Mouse (Mus musculus) heart, postnatal 36 days (tissue): ENCODE measurements around the gene Sept3. TPM values are rescaled to one million over a fixed set of nuclear protein-coding genes. Genes with fewer than 3 reads are reported as not detected.
"Not testable (repeated sequence)": the region's sequence is repeated elsewhere in the genome, so short reads cannot be mapped to it uniquely, and the experiment has no call there.

ENCODE experiments used
- DNase-seq, 2 experiments: peaks; one replicate each; pipeline ENCODE4 v3.0.0; 2021 to 2022
- intact Hi-C: fragments of 180-260 bp; cut with DNase I; formaldehyde crosslinking; loops from one replicate; pipeline ENCODE4 v1.15.1; 2025
- total RNA-seq, 2 experiments: library from RNA; stranded (reverse); gene quantifications; 2 replicates each; pipeline ENCODE4 v1.2.3; 2021

The Sept3 gene
- total RNA-seq = under 1 TPM; 0.35 to 0.36 TPM

- no peak for DNase-seq
- intact Hi-C loops = no loop called here
These were observed at the start of gene Sept3 for GRCm38 (mm10) chr15:82274593-82274926. TSS of gene Sept3 (plus strand) at chr15:82274893.

- intact Hi-C loops = no loop called here
- no peak for DNase-seq
These were observed 48.9 kb upstream of the Sept3 start for GRCm38 (mm10) chr15:82225769-82226168.

GRCm38 (mm10) chr15:82229542-82230045 lies 45.1 kb upstream of the Sept3 start:
- intact Hi-C loops = loop anchor here (5.0 to 10.0 kb wide), 2 partner anchors 47 to 275 kb away; no protein-coding TSS in a partner anchor
- no peak for DNase-seq

DNA sequence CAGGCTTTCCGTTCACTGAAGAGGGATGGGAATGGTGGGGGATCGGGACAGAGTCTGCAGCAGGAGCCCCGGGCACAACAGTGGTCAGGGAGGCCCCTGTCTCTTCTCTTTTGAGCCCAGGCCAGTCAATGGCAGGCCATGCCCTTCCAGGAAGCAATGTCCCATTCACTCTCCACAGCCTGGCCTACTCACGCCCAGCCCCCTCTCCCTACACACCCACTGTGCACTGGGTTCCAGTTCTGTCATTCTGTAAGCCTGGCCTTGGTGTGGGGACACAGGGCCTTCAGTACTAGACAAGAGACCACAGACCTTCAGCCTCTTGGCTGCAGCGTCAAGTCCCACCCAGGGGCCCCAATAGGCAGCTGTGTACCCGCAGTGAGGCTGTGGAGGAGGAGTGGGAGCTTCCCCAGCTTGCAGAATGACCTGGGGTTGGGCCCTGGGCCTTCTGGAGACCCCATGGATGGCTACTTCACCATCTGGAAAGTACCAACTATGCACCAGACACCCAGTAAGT lies 44.5 kb upstream of the Sept3 start:
- intact Hi-C loops = loop anchor here (5.0 to 10.0 kb wide), 2 partner anchors 48 to 275 kb away; no protein-coding TSS in a partner anchor

GRCm38 (mm10) chr15:82231100-82231499 lies 43.6 kb upstream of the Sept3 start:
- no peak for DNase-seq
- intact Hi-C loops = loop anchor here (5.0 to 10.0 kb wide), 2 partner anchors 49 to 276 kb away; no protein-coding TSS in a partner anchor

More for the DNA sequence above, 44.5 kb upstream of the Sept3 start:
- no peak for DNase-seq

- DNase-seq = no peak
- intact Hi-C loops = loop anchor here (5.0 to 10.0 kb wide), 2 partner anchors 49 to 277 kb away; no protein-coding TSS in a partner anchor
These were observed 42.9 kb upstream of the Sept3 start for GRCm38 (mm10) chr15:82231591-82232378.

DNA sequence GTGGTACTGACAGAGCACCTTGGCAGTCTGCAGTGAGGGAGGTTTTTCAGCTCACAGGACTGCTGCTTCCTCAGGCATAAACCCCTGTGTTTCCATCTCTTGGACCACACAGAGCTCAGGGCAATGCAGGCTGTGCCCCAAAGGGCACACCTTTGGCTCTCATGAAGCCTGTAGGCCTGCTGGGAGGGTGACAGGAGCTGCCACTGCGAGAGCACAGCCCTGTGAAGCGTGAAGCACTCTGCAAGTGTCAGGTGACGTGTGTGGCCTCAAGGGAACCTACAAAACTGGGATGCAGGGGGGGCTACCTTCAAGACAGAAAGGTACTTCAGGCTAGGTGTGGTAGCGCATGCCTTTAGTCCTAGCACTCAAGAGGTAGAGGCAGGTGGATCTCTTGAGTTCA lies 42.0 kb upstream of the Sept3 start:
- intact Hi-C loops = loop anchor here (5.0 to 10.0 kb wide), 2 partner anchors 50 to 278 kb away; no protein-coding TSS in a partner anchor
- DNase-seq = no peak

GRCm38 (mm10) chr15:82235661-82236060 lies 39.0 kb upstream of the Sept3 start:
- intact Hi-C loops = loop anchor here (1.0 to 10.0 kb wide), 3 partner anchors 97 to 281 kb away; no protein-coding TSS in a partner anchor
- DNase-seq = no peak

DNA sequence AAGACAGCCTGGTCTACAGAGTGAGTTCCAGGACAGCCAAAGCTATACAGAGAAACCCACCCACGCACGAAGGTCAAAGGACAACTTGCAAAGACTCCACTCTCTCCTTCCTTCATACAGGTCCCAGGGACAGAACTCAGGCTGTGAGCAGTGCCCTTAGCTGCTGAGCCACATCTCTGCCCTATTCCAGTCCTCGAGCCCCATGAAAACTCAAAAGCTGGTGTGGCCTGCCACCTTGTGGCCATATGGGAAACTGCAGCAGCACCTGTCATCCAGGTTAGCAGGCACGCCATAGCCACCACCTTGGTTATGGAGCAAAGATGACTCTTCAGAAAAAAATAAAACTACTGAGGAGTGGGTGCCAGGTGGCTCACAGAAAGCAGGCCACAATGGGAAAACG lies 38.1 kb upstream of the Sept3 start:
- intact Hi-C loops = loop anchor here (1.0 to 10.0 kb wide), 3 partner anchors 98 to 282 kb away; no protein-coding TSS in a partner anchor

GRCm38 (mm10) chr15:82243311-82243710 lies 31.4 kb upstream of the Sept3 start:
- DNase-seq = no peak
- intact Hi-C loops = no loop called here

More for the DNA sequence above, 38.1 kb upstream of the Sept3 start:
- peak; percentile 82 to 86 for DNase-seq

DNA sequence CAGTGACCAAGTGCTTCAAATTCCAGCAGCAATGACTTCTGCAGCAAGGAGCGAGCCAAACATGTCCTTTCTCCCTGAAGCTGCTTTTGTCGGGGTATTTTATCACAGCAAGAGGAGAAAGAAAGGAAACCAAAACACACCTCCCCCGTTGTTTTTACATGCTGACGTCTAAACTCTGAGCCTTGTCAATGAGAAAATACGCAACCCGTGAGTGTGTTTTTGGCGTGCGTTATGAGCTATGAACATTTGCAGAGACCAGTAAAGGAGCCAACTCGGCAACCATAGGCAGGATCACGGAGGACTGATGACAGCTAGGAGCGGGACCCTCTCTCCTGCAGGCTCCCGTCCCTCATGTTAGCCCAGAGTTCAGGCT lies 31.0 kb upstream of the Sept3 start:
- no peak for DNase-seq
- intact Hi-C loops = no loop called here

DNA sequence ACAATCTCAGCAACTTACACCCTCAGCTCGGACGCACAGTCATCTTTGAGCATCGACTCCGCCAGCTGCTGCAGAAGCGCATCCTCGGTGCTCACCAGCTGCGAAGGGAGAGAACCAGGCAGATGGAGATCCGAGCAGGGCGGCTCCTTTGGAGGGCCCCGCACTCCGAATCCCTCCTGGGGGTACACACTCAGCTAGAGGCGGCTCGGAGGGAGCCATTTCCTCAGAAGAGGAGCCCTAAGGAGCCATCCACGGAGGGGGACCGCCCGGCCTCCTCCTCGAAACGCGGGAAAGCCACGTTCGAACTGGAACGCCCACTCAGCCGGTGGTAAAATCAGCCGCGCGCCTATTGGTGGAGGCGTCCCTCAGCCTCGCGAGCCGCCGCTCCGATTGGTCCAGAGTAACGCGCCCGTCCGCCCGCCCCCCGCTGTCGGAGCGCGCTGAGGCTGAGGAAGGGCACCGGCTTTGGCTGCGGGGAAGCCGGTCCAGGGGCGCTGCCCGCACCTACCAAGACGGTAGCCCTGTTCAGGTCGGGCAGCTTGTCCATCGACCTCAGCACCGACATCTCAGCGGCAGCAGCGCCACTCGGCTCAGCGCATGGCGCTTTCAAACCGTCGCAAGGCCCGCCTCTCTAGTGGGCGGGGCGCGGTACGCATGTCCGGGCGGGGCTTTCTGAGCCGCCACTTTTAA lies 30.4 kb upstream of the Sept3 start, which contains the start of gene Cenpm:
TSS of gene Cenpm (minus strand) at position 634 of the 690 bp plus-strand sequence.
- intact Hi-C loops = no loop called here

GRCm38 (mm10) chr15:82244805-82245161 lies 29.9 kb upstream of the Sept3 start:
- intact Hi-C loops, DNase-seq: not testable (repeated sequence)

More for the DNA sequence above, 30.4 kb upstream of the Sept3 start, which contains the start of gene Cenpm:
- peak; percentile 91 to 96 for DNase-seq

DNA sequence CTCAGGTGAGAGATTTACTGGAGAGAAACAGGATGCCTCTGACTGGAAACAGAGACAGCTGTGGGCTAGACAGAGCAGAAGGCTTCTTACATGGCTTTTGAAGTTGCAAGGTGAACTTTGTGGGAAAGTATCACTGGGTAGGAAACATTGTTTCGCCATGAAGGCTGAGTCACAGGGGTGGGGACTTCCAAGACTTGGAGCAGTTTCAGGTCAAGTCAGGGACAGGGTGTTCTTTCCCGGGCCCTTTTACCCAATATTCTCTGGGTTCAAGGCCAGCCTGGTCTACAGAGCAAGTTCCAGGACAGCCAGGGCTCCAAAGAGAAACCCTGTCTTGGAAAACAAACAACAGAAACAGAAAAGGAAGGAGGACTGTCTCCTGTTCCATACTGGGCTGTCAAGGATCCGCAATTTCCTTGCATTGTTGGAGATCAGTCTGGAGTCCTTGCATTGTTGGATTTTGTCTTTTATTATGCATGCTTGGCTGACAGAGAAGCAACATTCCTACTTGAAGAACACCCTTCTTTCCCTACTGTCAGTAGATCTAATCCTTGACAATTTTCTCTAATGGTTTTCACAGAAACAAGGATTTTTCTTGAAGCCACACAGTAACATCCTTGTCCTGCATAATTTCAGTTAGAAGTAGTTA lies 27.4 kb upstream of the Sept3 start:
- DNase-seq = no peak
- intact Hi-C loops = no loop called here

DNA sequence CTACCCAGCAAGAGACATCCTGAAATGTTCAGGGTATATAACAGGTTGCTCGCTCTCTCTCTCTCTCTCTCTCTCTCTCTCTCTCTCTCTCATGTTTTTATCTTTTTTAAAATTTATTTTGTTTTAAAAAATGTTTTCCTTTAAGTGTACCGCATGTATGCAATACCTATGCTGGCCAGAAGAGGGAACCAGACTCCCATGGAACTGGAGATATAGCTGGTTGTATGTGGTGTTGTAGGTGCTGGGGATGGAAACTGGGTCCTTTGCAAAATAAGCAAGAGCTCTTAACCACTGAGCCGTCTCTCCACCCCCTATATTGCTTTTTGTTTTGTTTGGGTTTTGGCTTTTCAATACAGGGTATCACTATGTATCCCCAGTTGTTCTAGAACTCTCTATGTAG lies 23.1 kb upstream of the Sept3 start:
- intact Hi-C loops = no loop called here
- DNase-seq = no peak

- intact Hi-C loops = no loop called here
These were observed 22.6 kb upstream of the Sept3 start, which contains the start of gene 1500009C09Rik for GRCm38 (mm10) chr15:82252097-82252496. TSS of gene 1500009C09Rik (plus strand) at chr15:82252397.

DNA sequence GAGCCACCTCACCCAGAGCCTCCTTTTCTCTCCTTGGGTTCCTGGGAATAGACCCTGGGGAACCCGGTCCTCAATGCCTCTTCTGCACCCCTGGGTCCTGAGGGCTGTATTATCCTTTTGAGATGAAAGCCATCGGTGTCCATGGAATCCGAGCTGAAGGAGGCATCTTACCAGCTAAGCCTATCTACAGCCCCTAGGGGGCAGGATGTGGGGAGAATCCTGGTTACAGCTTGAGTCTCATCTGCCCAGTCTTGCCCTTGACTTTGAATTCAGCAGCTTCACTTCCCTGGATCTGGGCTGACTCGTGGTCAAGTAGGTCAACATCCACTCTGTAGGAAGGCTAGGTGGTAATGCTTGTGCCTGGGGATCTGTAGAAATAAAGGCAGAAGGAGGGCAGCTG lies 19.4 kb upstream of the Sept3 start:
- intact Hi-C loops = no loop called here
- no peak for DNase-seq

More at GRCm38 (mm10) chr15:82252097-82252496, 22.6 kb upstream of the Sept3 start, which contains the start of gene 1500009C09Rik:
- DNase-seq = no peak

GRCm38 (mm10) chr15:82255944-82256383 lies 18.7 kb upstream of the Sept3 start:
- intact Hi-C loops = no loop called here
- no peak for DNase-seq

- DNase-seq = peak; percentile 33 to 62
- intact Hi-C loops = no loop called here
These were observed 15.2 kb upstream of the Sept3 start for GRCm38 (mm10) chr15:82259510-82259909.

GRCm38 (mm10) chr15:82266356-82266755 lies 8.3 kb upstream of the Sept3 start:
- intact Hi-C loops = loop anchor here (1.0 kb wide), 1 partner anchor 151 kb away; no protein-coding TSS in a partner anchor
- DNase-seq = peak; percentile 67 to 77
